Mouse (Mus musculus) lung, embryonic 14.5 days (tissue): ENCODE measurements around the gene Efna3. TPM values are rescaled to one million over a fixed set of nuclear protein-coding genes. Genes with fewer than 3 reads are reported as not detected.

Experiments
- ATAC-seq: fragments of 200-750 bp; cut with Nextera tagmentation; 2 replicates; pipeline ENCODE4 v1.8.0; 2017; ENCODE audit warnings: mild to moderate bottlenecking, moderate TSS enrichment, moderate library complexity; ENCODE audit not compliant: insufficient read depth
- DNase-seq: peaks from one replicate; pipeline ENCODE4 v3.0.0-alpha.2; 2015
- H3K27ac ChIP-seq: fragments of 300-500 bp; sonication (generic); 2 replicates; pipeline ENCODE4 v1.5.1; 2014; ENCODE audit warnings: low read depth, mild to moderate bottlenecking, moderate library complexity
- H3K27me3 ChIP-seq: fragments of 300-500 bp; sonication (generic); 2 replicates; pipeline ENCODE4 v1.6.1; 2014; ENCODE audit warnings: low read length, control low read depth; ENCODE audit not compliant: insufficient read depth
- H3K36me3 ChIP-seq: fragments of 300-500 bp; sonication (generic); 2 replicates; pipeline ENCODE4 v1.6.1; 2014; ENCODE audit warnings: control low read depth; ENCODE audit not compliant: insufficient read depth
- H3K4me1 ChIP-seq: fragments of 300-500 bp; sonication (generic); 2 replicates; pipeline ENCODE4 v1.6.1; 2014; ENCODE audit warnings: antibody characterized with exemption, control low read depth; ENCODE audit not compliant: insufficient read depth
- H3K4me2 ChIP-seq: fragments of 300-500 bp; sonication (generic); 2 replicates; pipeline ENCODE4 v1.6.1; 2014; ENCODE audit warnings: mild to moderate bottlenecking
- H3K4me3 ChIP-seq: fragments of 300-500 bp; sonication (generic); 2 replicates; pipeline ENCODE4 v1.5.1; 2014; ENCODE audit warnings: low read depth, low read length
- H3K9ac ChIP-seq: fragments of 300-500 bp; sonication (generic); 2 replicates; pipeline ENCODE4 v1.6.1; 2014
- H3K9me3 ChIP-seq: fragments of 300-500 bp; sonication (generic); 2 replicates; pipeline ENCODE4 v1.6.1; 2016; ENCODE audit warnings: low read depth, low read length, control low read depth
- CTCF ChIP-seq: IDR thresholded peaks from 2 replicates; pipeline ENCODE4 v1.5.1; 2016; ENCODE audit warnings: antibody characterized with exemption, low read depth
- WGBS: fragments of 180-500 bp; shearing (Covaris S2); extraction: QIAGEN DNeasy Blood & Tissue Kit; methylation state at CpG from one replicate; pipeline ENCODE4 v1.1.7; 2014; 5-methylcytosine and 5-hydroxymethylcytosine counted together
- polyA plus RNA-seq: library from polyadenylated mRNA; unstranded; fragments of >200 nt; fragmentation: Nextera tagmentation; extraction: Ambion mirVana; gene quantifications from 2 replicates; pipeline ENCODE4 v1.2.1, GENCODE M21; 2014

The Efna3 gene
- polyA plus RNA-seq, 1 experiment from 2014 or later, result 4.7 TPM

DNA sequence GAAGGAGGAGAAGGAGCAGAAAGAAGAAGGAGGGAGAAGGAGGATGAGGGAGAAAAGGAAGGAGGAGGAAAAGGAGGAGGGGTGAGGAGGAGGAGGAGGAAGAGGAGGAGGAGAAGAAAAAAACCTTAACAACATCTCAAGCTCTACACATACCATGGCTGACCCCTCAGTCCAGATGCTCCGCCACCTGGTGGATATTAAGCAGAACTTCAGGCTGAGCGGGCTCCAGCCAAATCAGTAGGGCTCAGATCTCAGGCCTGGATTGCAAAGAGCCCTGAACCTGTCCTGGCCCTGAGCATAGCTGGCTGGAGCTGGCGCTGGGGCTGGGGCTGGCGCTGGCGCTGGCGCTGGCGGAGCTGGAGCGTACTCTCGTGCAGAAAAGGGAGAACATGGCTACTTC, 14.7 kb downstream of the Efna3 start:
- H3K4me2 ChIP-seq, result no peak overlapping the region
- no peaks in the 10 kb centered on the region for H3K4me1 ChIP-seq
- no peak overlapping the region for H3K4me3 ChIP-seq
- DNase-seq (peak; percentile 91), ATAC-seq (peak; percentile 79)
- 4% methylated on average over 9 of the region's 9 CpGs for WGBS
- H3K9ac ChIP-seq, result no peak overlapping the region
- no peaks in the 10 kb centered on the region for H3K9me3 ChIP-seq
- H3K27me3 ChIP-seq, result no peaks in the 10 kb centered on the region
- TF ChIP-seq CTCF, result peak; percentile 93
- H3K36me3 ChIP-seq, result no peaks in the 10 kb centered on the region
- H3K27ac ChIP-seq, result no peak overlapping the region

DNA sequence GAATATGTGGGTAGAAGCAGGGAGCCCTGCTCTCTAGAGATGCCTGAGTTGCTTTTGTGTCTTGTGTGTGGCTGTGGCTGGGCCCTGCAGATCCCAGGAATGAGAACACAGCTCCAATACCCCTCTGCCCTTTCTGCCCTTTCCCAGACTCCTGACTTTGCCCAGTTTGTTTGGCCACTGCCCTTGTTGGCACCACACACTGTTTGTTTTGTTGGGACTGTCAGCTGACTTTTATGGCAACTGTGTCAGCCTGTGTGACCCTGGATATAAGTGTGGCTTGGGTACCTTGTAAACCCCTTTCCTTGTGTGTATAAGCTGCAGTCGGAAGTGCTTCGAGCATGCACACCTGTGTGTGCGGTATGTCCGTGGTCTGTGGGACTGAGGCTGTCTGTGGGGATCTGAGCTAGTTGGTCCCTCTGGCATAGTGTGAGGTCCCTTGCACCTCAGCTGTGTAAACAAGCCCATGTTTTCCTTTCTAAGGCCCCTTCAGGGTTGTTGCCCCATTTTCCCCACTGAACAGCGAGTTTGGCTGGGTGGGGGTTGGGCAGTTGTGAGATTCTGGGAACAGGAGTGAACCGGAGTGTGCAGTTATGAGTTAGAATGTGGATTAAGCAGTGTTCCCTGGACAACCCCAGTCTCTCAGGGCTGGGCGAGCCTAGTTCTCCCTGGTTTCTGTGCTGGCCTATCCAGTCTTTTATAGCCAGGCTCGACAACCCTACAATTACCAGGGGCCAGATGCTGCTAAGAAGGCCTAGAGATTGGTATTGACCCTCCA, 17.0 kb downstream of the Efna3 start:
- H3K9ac ChIP-seq, result no peak overlapping the region
- no peaks in the 10 kb centered on the region for H3K27me3 ChIP-seq
- no peaks in the 10 kb centered on the region for H3K36me3 ChIP-seq
- ATAC-seq, result no peak; the same call in 1 of the 2 replicates
- no peak for TF ChIP-seq CTCF
- H3K4me2 ChIP-seq, result no peak overlapping the region
- H3K9me3 ChIP-seq, result no peaks in the 10 kb centered on the region
- H3K27ac ChIP-seq, result peak overlapping the region; percentile 48; the same call in 1 of the 2 replicates
- H3K4me1 ChIP-seq, result no peaks in the 10 kb centered on the region
- no peak for DNase-seq
- H3K4me3 ChIP-seq, result no peak overlapping the region
- WGBS, result 51% methylated on average over 8 of the region's 8 CpGs

DNA sequence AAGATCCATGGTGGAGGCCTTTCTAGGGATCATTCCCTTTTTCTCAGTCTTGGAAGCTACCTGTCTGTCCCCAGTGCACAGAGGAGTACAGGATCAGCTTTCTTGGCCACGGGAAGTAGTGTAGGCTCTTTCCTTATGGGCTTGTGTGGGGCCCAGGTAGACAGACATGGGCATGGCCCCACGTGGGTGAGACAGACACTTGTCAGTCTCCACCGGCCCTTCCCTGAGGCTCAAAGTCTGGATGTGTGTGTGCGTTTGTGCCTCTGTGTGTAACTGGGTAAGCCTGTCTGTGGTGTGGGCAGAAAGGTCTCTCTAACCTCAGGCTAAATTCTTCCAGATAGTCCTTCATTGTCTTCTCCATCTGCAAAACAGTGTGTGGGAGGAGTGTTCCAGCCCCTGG, 17.7 kb downstream of the Efna3 start:
- DNase-seq, result no peak
- Histone ChIP-seq H3K4me3 (no peak overlapping the region), H3K9ac (no peak overlapping the region), H3K27me3 (no peaks in the 10 kb centered on the region), H3K9me3 (no peaks in the 10 kb centered on the region), H3K36me3 (no peaks in the 10 kb centered on the region), H3K4me2 (no peak overlapping the region), H3K4me1 (no peaks in the 10 kb centered on the region), H3K27ac (peak overlapping the region; percentile 48; the same call in 1 of the 2 replicates)
- no peak for TF ChIP-seq CTCF
- ATAC-seq, result no peak
- WGBS, result 60% methylated on average over 4 of the region's 4 CpGs

DNA sequence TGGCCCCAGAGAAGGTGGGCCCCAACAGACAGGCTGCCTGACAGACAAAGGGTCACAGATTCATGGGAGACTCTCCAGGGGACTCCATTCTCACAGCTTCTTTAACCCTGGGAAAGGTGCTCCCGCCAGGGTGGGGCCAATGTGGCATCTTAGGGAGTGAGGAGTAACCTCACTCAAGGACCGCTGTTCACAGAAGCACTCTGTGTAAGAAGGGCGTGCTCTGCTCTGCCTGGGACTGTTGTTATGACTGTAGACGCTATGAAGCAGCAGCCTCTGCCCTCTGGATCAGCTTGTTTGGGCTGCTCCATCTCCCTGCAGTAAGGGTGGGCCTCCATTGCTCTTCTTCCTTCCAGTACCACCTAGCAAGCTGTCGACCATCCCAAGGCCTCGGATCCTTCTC, 18.3 kb downstream of the Efna3 start:
- H3K9ac ChIP-seq, result no peak overlapping the region
- 49% methylated on average over 6 of the region's 6 CpGs for WGBS
- H3K27me3 ChIP-seq, result no peaks in the 10 kb centered on the region
- H3K27ac ChIP-seq, result no peak overlapping the region
- no peak for DNase-seq
- no peak for ATAC-seq
- H3K36me3 ChIP-seq, result no peaks in the 10 kb centered on the region
- no peaks in the 10 kb centered on the region for H3K9me3 ChIP-seq
- H3K4me1 ChIP-seq, result no peaks in the 10 kb centered on the region
- no peak for TF ChIP-seq CTCF
- H3K4me3 ChIP-seq, result no peak overlapping the region
- no peak overlapping the region for H3K4me2 ChIP-seq

DNA sequence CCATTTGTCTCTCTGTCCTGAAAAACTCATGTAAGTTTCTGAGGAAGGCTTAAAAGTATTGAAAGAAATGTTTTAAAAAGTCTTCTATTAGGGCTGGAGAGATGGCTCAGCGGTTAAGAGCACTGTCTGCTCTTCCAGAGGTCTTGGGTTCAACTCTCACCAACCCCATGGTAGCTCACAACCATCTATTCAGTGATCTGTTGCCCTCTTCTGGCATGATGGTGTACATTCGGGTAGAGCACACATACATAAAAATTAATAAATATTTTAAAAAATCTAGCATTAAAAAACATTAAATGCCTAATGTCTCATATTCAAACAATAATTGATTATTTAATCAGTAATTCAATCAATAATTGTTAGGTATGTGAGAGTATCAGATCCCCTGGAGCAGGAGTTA, 22.3 kb downstream of the Efna3 start:
- Histone ChIP-seq H3K4me2 (no peak overlapping the region), H3K9ac (no peak overlapping the region), H3K27ac (no peak overlapping the region), H3K4me3 (no peak overlapping the region), H3K4me1 (no peaks in the 10 kb centered on the region), H3K9me3 (no peaks in the 10 kb centered on the region), H3K27me3 (no peaks in the 10 kb centered on the region), H3K36me3 (no peaks in the 10 kb centered on the region)
- ATAC-seq (no peak), DNase-seq (no peak)
- WGBS, result 61% methylated on average over 2 of the region's 2 CpGs
- no peak; the same call in 1 of the 2 replicates for TF ChIP-seq CTCF

DNA sequence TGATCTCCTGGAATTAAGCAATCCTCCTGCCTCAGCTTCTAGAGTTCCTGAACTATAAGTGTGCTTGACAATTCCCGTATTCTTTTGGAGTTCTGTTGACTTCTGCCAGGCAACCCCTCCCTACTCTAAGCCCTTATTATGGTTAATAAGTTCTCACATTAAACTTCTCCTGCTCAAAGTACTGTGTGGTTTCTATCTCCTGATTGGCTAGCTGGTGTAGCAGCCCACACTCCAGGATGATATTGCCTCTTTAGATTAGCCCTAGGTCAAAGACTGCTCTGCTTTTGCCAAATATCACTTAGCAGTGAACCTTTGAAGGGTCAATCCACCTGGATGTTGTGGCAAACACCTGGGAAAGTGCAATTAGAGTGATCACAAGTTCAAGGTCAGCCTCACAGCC, 22.7 kb downstream of the Efna3 start:
- Histone ChIP-seq H3K9me3 (no peaks in the 10 kb centered on the region), H3K36me3 (no peaks in the 10 kb centered on the region), H3K27ac (no peak overlapping the region), H3K4me3 (no peak overlapping the region), H3K27me3 (no peaks in the 10 kb centered on the region), H3K4me1 (no peaks in the 10 kb centered on the region), H3K9ac (no peak overlapping the region), H3K4me2 (peak overlapping the region; percentile 52)
- WGBS, result 19% methylated on average over 1 of the region's 1 CpGs
- DNase-seq, result no peak
- TF ChIP-seq CTCF, result no peak
- ATAC-seq, result no peak

DNA sequence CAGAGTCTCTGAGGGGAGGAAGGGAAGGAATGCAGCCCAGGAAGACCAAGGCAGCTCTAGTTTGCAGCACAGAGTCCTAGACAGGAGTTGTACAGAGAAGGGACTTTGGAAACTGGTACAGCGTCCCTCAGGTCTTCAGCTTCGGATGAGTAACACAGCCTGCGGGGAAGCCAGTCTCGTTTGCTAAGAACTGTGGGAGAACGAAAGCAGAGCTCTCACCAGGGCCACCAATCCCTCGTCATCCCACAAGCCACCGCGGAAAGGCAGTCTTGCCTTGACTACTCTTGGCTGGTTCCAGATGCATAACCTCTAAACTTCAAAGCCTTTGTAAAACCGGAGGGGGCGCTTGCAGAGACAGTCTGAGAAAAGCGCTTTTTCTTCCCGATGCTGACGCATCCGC, 23.3 kb downstream of the Efna3 start:
- H3K9ac ChIP-seq, result no peak overlapping the region
- no peak for TF ChIP-seq CTCF
- H3K4me3 ChIP-seq, result peak overlapping the region; percentile 14
- DNase-seq (peak; percentile 71), ATAC-seq (peak; percentile 70)
- WGBS, result 1% methylated on average over 14 of the region's 14 CpGs
- no peak overlapping the region for H3K27ac ChIP-seq
- no peaks in the 10 kb centered on the region for H3K36me3 ChIP-seq
- H3K4me2 ChIP-seq, result peak overlapping the region; percentile 52
- H3K9me3 ChIP-seq, result no peaks in the 10 kb centered on the region
- H3K4me1 ChIP-seq, result no peaks in the 10 kb centered on the region
- H3K27me3 ChIP-seq, result no peaks in the 10 kb centered on the region
